Mouse (Mus musculus) heart, postnatal 10 days (tissue): ENCODE data around the gene Mgat2. TPM values are rescaled to one million over a fixed set of nuclear protein-coding genes. Genes with fewer than 3 reads are reported as not detected.

Experiments used
- DNase-seq, 2 experiments: peaks; one replicate each; pipeline ENCODE4 v3.0.0; 2021
- intact Hi-C: fragments of 180-260 bp; cut with DNase I; formaldehyde crosslinking; loops from one replicate; pipeline ENCODE4 v1.15.1; 2025
- microRNA-seq, 2 experiments: library from miRNA; unstranded; fragments of <30 nt; microRNA quantifications; one replicate each; pipeline ENCODE4 v1.2.0; 2022
- total RNA-seq, 2 experiments: library from RNA; stranded (reverse); gene quantifications; 2 replicates each; pipeline ENCODE4 v1.2.3; 2021

Mgat2 gene
- total RNA-seq, 2 experiments from 2014 or later = 27.8 to 32.4 TPM

- intact Hi-C loops = no loop called here
- DNase-seq = no peak
Measured at GRCm38 (mm10) chr12:69208520-69208919, 24.6 kb downstream of the Mgat2 start.

GRCm38 (mm10) chr12:69210056-69210979 lies 26.4 kb downstream of the Mgat2 start:
- intact Hi-C loops = loop anchor here (2.0 kb wide), 1 partner anchor 86 kb away; the partner anchor contains the start of gene Klhdc2

GRCm38 (mm10) chr12:69211057-69211456 lies 27.1 kb downstream of the Mgat2 start:
- peak; percentile 31 to 50 for DNase-seq
- intact Hi-C loops = loop anchor here (2.0 kb wide), 1 partner anchor 86 kb away; the partner anchor contains the start of gene Klhdc2

More at GRCm38 (mm10) chr12:69210056-69210979, 26.4 kb downstream of the Mgat2 start:
- no peak for DNase-seq

GRCm38 (mm10) chr12:69213186-69213777 lies 29.3 kb downstream of the Mgat2 start:
- intact Hi-C loops = no loop called here
- DNase-seq = no peak

- DNase-seq = no peak
- intact Hi-C loops = no loop called here
Measured at GRCm38 (mm10) chr12:69214393-69214792, 30.4 kb downstream of the Mgat2 start.

- DNase-seq = peak; percentile 79 to 80
- intact Hi-C loops = no loop called here
Measured at GRCm38 (mm10) chr12:69215000-69215785, 31.2 kb downstream of the Mgat2 start.

- intact Hi-C loops = no loop called here
Measured at GRCm38 (mm10) chr12:69216587-69216986, 32.6 kb downstream of the Mgat2 start.

GRCm38 (mm10) chr12:69220613-69221277 lies 36.8 kb downstream of the Mgat2 start:
- intact Hi-C loops = no loop called here
- DNase-seq = no peak

More at GRCm38 (mm10) chr12:69216587-69216986, 32.6 kb downstream of the Mgat2 start:
- DNase-seq = no peak

GRCm38 (mm10) chr12:69227776-69228466 lies 44.0 kb downstream of the Mgat2 start, which contains the start of gene Pole2:
TSS of gene Pole2 (minus strand) at chr12:69228195.
- peak; percentile 94 to 95 for DNase-seq
- intact Hi-C loops = loop anchor here (2.0 kb wide), 1 partner anchor 69 kb away; the partner anchor contains the start of gene Klhdc2

- peak in 1 of 2 experiments; percentile 26 for DNase-seq
- intact Hi-C loops = loop anchor here (2.0 kb wide), 1 partner anchor 68 kb away; the partner anchor contains the start of gene Klhdc2
Measured at GRCm38 (mm10) chr12:69229251-69229650, 45.3 kb downstream of the Mgat2 start.

- no peak for DNase-seq
- intact Hi-C loops = no loop called here
Measured at GRCm38 (mm10) chr12:69235782-69236181, 51.8 kb downstream of the Mgat2 start.

Small RNAs within 50 kb of the gene (microRNA-seq; reads per million reads assigned to microRNA genes)
- 0 reads per million in 2 experiments for gene Gm47287
- gene Gm47295 = 0.35 to 3.3 reads per million in 2 experiments

Other genes starting within 250 kb of the Mgat2 start
- gene Rps29, start 25.0 kb upstream of the Mgat2 start, total RNA-seq = 1,000 to 10,000 TPM; 1,683 to 1,690 TPM
- gene Lrr1, start 15.3 kb upstream of the Mgat2 start, total RNA-seq = 1 to 10 TPM; 1.4 to 2.0 TPM
- 100 to 1,000 TPM; 259 to 277 TPM for gene Rpl36al, start 74 bp upstream of the Mgat2 start, total RNA-seq
- 1 to 10 TPM; 4.9 to 6.6 TPM for gene Gm49383, start 12.9 kb downstream of the Mgat2 start, total RNA-seq
- gene Dnaaf2, start 14.3 kb downstream of the Mgat2 start, total RNA-seq = 1 to 10 TPM in 1 of 2 experiments, under 1 TPM in 1; 0.57 to 1.2 TPM
- 1 to 10 TPM; 5.9 to 6.2 TPM for gene Gm49384, start 20.1 kb downstream of the Mgat2 start, total RNA-seq
- 1 to 10 TPM; 3.0 to 5.2 TPM for gene Pole2, start 44.0 kb downstream of the Mgat2 start, total RNA-seq
- 10 to 100 TPM; 13.1 to 17.8 TPM for gene Klhdc1, start 57.0 kb downstream of the Mgat2 start, total RNA-seq
- gene Klhdc2, start 112.5 kb downstream of the Mgat2 start, total RNA-seq = 100 to 1,000 TPM in 1 of 2 experiments, 10 to 100 TPM in 1; 98.4 to 101 TPM
- 10 to 100 TPM; 29.1 to 32.4 TPM for gene Nemf, start 173.0 kb downstream of the Mgat2 start, total RNA-seq
- 10 to 100 TPM; 77.1 to 81.6 TPM for gene Arf6, start 188.0 kb downstream of the Mgat2 start, total RNA-seq
- gene Gm9887, start 188.3 kb downstream of the Mgat2 start, total RNA-seq = 1 to 10 TPM in 1 of 2 experiments, under 1 TPM in 1; 0.89 to 1.2 TPM